Mouse (Mus musculus) erythroid progenitor cell, adult 5-6 weeks (primary cell): Measurements from ENCODE around the gene Acot11. TPM values are rescaled to one million over a fixed set of nuclear protein-coding genes. Genes with fewer than 3 reads are reported as not detected.

Source experiments
- ATAC-seq: replicated peaks from 2 replicates; pipeline ENCODE4 v1.8.0; 2016; ENCODE audit warnings: moderate number of reproducible peaks, mild to moderate bottlenecking, moderate TSS enrichment, inconsistent platforms; ENCODE audit not compliant: poor library complexity, low FRiP score, severe bottlenecking
- total RNA-seq, 2 experiments: library from RNA; stranded (forward) in 1 of 2; stranded (reverse) in 1 of 2; fragments of 150-400 nt in 1 of 2; fragments of 186-747, 209-891 nt in 1 of 2; gene quantifications; 2 replicates each; pipeline versions ENCODE4 v1.2.3 to v1.2.4; 2015 to 2017; ENCODE audit warnings: low replicate concordance in 2 of 2

The Acot11 gene
- total RNA-seq (2015; ENCODE audit: low replicate concordance) (4.2 and 6.8 TPM in 2 replicates), total RNA-seq (2017; ENCODE audit: low replicate concordance) (4.5 and 5.3 TPM in 2 replicates)

- ATAC-seq, result peak; percentile 60
These were observed at the start of gene Acot11 for GRCm38 (mm10) chr4:106804910-106805274. Acot11 (minus strand) TSS chr4:106804998.

GRCm38 (mm10) chr4:106848290-106849092, 43.7 kb upstream of the Acot11 start:
- no peak for ATAC-seq

GRCm38 (mm10) chr4:106847591-106848289, 42.9 kb upstream of the Acot11 start:
- ATAC-seq, result no peak; the same call in 1 of the 2 replicates

GRCm38 (mm10) chr4:106842561-106842960, 37.8 kb upstream of the Acot11 start:
- no peak for ATAC-seq

- no peak for ATAC-seq
These were observed 37.1 kb upstream of the Acot11 start for GRCm38 (mm10) chr4:106841856-106842255.

GRCm38 (mm10) chr4:106841303-106841702, 36.5 kb upstream of the Acot11 start:
- ATAC-seq, result no peak

- ATAC-seq, result no peak
These were observed 35.9 kb upstream of the Acot11 start for GRCm38 (mm10) chr4:106840651-106841145.

- peak; percentile 60 for ATAC-seq
These were observed 35.3 kb upstream of the Acot11 start for GRCm38 (mm10) chr4:106839964-106840611.

GRCm38 (mm10) chr4:106839254-106839834, 34.5 kb upstream of the Acot11 start:
- ATAC-seq, result peak; percentile 43

GRCm38 (mm10) chr4:106838548-106839253, 33.9 kb upstream of the Acot11 start:
- peak; percentile 89 for ATAC-seq

- no peak for ATAC-seq
These were observed 33.2 kb upstream of the Acot11 start for GRCm38 (mm10) chr4:106837964-106838363.

- no peak for ATAC-seq
These were observed 32.6 kb upstream of the Acot11 start for GRCm38 (mm10) chr4:106837425-106837824.

GRCm38 (mm10) chr4:106830545-106831112, 25.8 kb upstream of the Acot11 start:
- no peak for ATAC-seq

- peak; percentile 56 for ATAC-seq
These were observed 23.1 kb upstream of the Acot11 start for GRCm38 (mm10) chr4:106827738-106828361.

- ATAC-seq, result no peak
These were observed 20.4 kb upstream of the Acot11 start for GRCm38 (mm10) chr4:106825229-106825628.

- ATAC-seq, result no peak
These were observed 14.6 kb upstream of the Acot11 start for GRCm38 (mm10) chr4:106819404-106819803.

GRCm38 (mm10) chr4:106818332-106818731, 13.5 kb upstream of the Acot11 start:
- ATAC-seq, result no peak

- no peak for ATAC-seq
These were observed 12.2 kb upstream of the Acot11 start for GRCm38 (mm10) chr4:106817017-106817416.
